Mouse (Mus musculus) MEL (cell line): ENCODE results near the gene Myl7. TPM values are rescaled to one million over a fixed set of nuclear protein-coding genes. Genes with fewer than 3 reads are reported as not detected.

Source experiments
- DNase-seq: peaks from one replicate; pipeline ENCODE4 v3.0.0; 2011; ENCODE audit warnings: low read depth, low spot score
- H3K27ac ChIP-seq: 2 replicates; pipeline ENCODE4 v1.5.1; 2012; ENCODE audit warnings: low read depth, mild to moderate bottlenecking, control low read depth, low read length, moderate library complexity; ENCODE audit not compliant: control insufficient read depth
- H3K27me3 ChIP-seq, 2 experiments: fragments of 150-350 bp in 1 of 2; sonication (generic) in 1 of 2; 2 replicates each; pipeline ENCODE4 v1.6.1; 2012; ENCODE audit warnings: low read length in 2 of 2, mild to moderate bottlenecking in 2 of 2, improper control_type of control experiment in 1 of 2, moderate library complexity in 1 of 2; ENCODE audit not compliant: insufficient read depth in 2 of 2, control insufficient read depth in 1 of 2
- H3K36me3 ChIP-seq, 2 experiments: 2 replicates each; pipeline ENCODE4 v1.6.1; 2012 to 2014; ENCODE audit warnings: low read length in 2 of 2, improper control_type of control experiment in 1 of 2, inconsistent platforms in 1 of 2, mild to moderate bottlenecking in 1 of 2; ENCODE audit not compliant: insufficient read depth in 2 of 2, control insufficient read depth in 1 of 2
- H3K4me1 ChIP-seq, 2 experiments: fragments of 150-350 bp in 1 of 2; sonication (generic) in 1 of 2; 2 replicates each; pipeline ENCODE4 v1.6.1; 2012; ENCODE audit warnings: low read length in 2 of 2, improper control_type of control experiment in 1 of 2, mild to moderate bottlenecking in 1 of 2; ENCODE audit not compliant: insufficient read depth in 2 of 2, control insufficient read depth in 1 of 2
- H3K4me3 ChIP-seq, 2 experiments: fragments of 150-350 bp in 1 of 2; sonication (generic) in 1 of 2; 2 replicates each; pipeline ENCODE4 v1.5.1; 2012; ENCODE audit warnings: low read depth in 2 of 2, low read length in 2 of 2, mild to moderate bottlenecking in 2 of 2, moderate library complexity in 2 of 2, control low read depth in 1 of 2, improper control_type of control experiment in 1 of 2; ENCODE audit not compliant: control insufficient read depth in 1 of 2, insufficient read depth in 1 of 2
- H3K79me2 ChIP-seq: 2 replicates; pipeline ENCODE4 v1.6.1; 2012; ENCODE audit warnings: mild to moderate bottlenecking, low read length, moderate library complexity; ENCODE audit not compliant: control insufficient read depth, poor library complexity, insufficient read depth
- H3K9ac ChIP-seq: 2 replicates; pipeline ENCODE4 v1.6.1; 2012; ENCODE audit warnings: low read depth, mild to moderate bottlenecking, control low read depth, low read length, moderate library complexity; ENCODE audit not compliant: control insufficient read depth, poor library complexity, severe bottlenecking
- H3K9me3 ChIP-seq: fragments of 150-350 bp; sonication (generic); replicated peaks from 2 replicates; pipeline ENCODE4 v1.6.1; 2012; ENCODE audit warnings: mild to moderate bottlenecking, low read length, improper control_type of control experiment, moderate library complexity; ENCODE audit not compliant: insufficient read depth
- CHD1 ChIP-seq: IDR thresholded peaks from 2 replicates; pipeline ENCODE4 v1.6.1; 2012; ENCODE audit warnings: low read depth, mild to moderate bottlenecking, inconsistent platforms, low read length, improper control_type of control experiment
- CHD2 ChIP-seq: IDR thresholded peaks from 2 replicates; pipeline ENCODE4 v1.6.1; 2011; ENCODE audit warnings: low read length, improper control_type of control experiment
- CTCF ChIP-seq, 3 experiments: IDR thresholded peaks in 2 of 3; conservative IDR thresholded peaks in 1 of 3; 2 replicates each; pipeline ENCODE4 v1.5.1; 2011 to 2012; ENCODE audit warnings: low read length in 3 of 3, low read depth in 2 of 3, mild to moderate bottlenecking in 2 of 3, improper control_type of control experiment in 1 of 3, inconsistent platforms in 1 of 3, mixed read lengths in 1 of 3, moderate library complexity in 1 of 3; ENCODE audit not compliant: control insufficient read depth in 1 of 3, insufficient read depth in 1 of 3, poor library complexity in 1 of 3, severe bottlenecking in 1 of 3
- ELF1 ChIP-seq: IDR thresholded peaks from 2 replicates; pipeline ENCODE4 v1.6.1; 2014; ENCODE audit warnings: low read depth, mild to moderate bottlenecking, inconsistent platforms, low read length, improper control_type of control experiment, moderate library complexity
- ETS1 ChIP-seq: IDR thresholded peaks from 2 replicates; pipeline ENCODE4 v1.6.1; 2012; ENCODE audit warnings: low read depth, mild to moderate bottlenecking, inconsistent platforms, low read length, improper control_type of control experiment, moderate library complexity
- GABPA ChIP-seq: IDR thresholded peaks from 2 replicates; pipeline ENCODE4 v1.6.1; 2012; ENCODE audit warnings: low read depth, mild to moderate bottlenecking, inconsistent platforms, low read length, improper control_type of control experiment, moderate library complexity
- MAX ChIP-seq: IDR thresholded peaks from 2 replicates; pipeline ENCODE4 v1.6.1; 2011; ENCODE audit warnings: low read length, improper control_type of control experiment
- MYC ChIP-seq: IDR thresholded peaks from 2 replicates; pipeline ENCODE4 v1.6.1; 2011; ENCODE audit warnings: low read depth, mild to moderate bottlenecking, low read length, improper control_type of control experiment, moderate library complexity
- NELFE ChIP-seq: IDR thresholded peaks from 2 replicates; pipeline ENCODE4 v1.6.1; 2011; ENCODE audit warnings: low read depth, low read length, improper control_type of control experiment
- POLR2A ChIP-seq, 2 experiments: IDR thresholded peaks; 2 replicates each; pipeline ENCODE4 v1.6.1; 2011 to 2012; ENCODE audit warnings: low read length in 2 of 2, mild to moderate bottlenecking in 2 of 2, control low read depth in 1 of 2, improper control_type of control experiment in 1 of 2, low read depth in 1 of 2, moderate library complexity in 1 of 2; ENCODE audit not compliant: control insufficient read depth in 1 of 2, insufficient read depth in 1 of 2, poor library complexity in 1 of 2
- POLR2AphosphoS2 ChIP-seq: IDR thresholded peaks from 2 replicates; pipeline ENCODE4 v1.6.1; 2011; ENCODE audit warnings: low read length, improper control_type of control experiment
- SIN3A ChIP-seq: IDR thresholded peaks from 2 replicates; pipeline ENCODE4 v1.6.1; 2012; ENCODE audit warnings: low read length, improper control_type of control experiment, inconsistent platforms
- TBP ChIP-seq: IDR thresholded peaks from 2 replicates; pipeline ENCODE4 v1.8.0; 2011; ENCODE audit warnings: low read depth, low read length, improper control_type of control experiment
- TCF12 ChIP-seq: IDR thresholded peaks from 2 replicates; pipeline ENCODE4 v1.6.1; 2014; ENCODE audit warnings: low read depth, mild to moderate bottlenecking, inconsistent platforms, low read length, improper control_type of control experiment, moderate library complexity
- USF2 ChIP-seq, 2 experiments: IDR thresholded peaks; 2 replicates each; pipeline ENCODE4 v1.6.1; 2011 to 2012; ENCODE audit warnings: improper control_type of control experiment in 2 of 2, low read length in 2 of 2, borderline replicate concordance in 1 of 2, inconsistent platforms in 1 of 2, low read depth in 1 of 2, mild to moderate bottlenecking in 1 of 2; ENCODE audit not compliant: insufficient read depth in 1 of 2
- polyA plus RNA-seq, 2 experiments: library from polyadenylated mRNA; stranded (reverse) in 1 of 2; unstranded in 1 of 2; fragments of >175 nt in 1 of 2; fragments of >200 nt in 1 of 2; gene quantifications; 2 replicates each; pipeline versions ENCODE4 v1.2.1 to v1.2.4; 2012; ENCODE audit warnings: low replicate concordance in 2 of 2, low read depth in 1 of 2; ENCODE audit not compliant: insufficient read length in 2 of 2, insufficient read depth in 1 of 2, missing spikeins in 1 of 2
- total RNA-seq: library from RNA; depleted of rRNA; stranded (reverse); fragments of 300-350 nt; gene quantifications from 2 replicates; pipeline ENCODE4 v1.2.3, GENCODE M21; 2012

The Myl7 gene
- total and polyA plus RNA-seq, 3 experiments, result not detected

GRCm38 (mm10) chr11:5861678-5862393 is 36.7 kb downstream of the Myl7 start, which contains the start of gene Aebp1:
Gene Aebp1, plus strand, starts transcription at chr11:5861947.
- peaks cover 0 to 3% of the 10 kb centered on the region in 2 experiments; a peak in 2 of 4 replicates for H3K27me3 ChIP-seq
- no peaks in the 10 kb centered on the region for H3K4me1 ChIP-seq
- H3K79me2 ChIP-seq, result no peaks in the 10 kb centered on the region
- no peaks in the 10 kb centered on the region for H3K36me3 ChIP-seq
- no peak for TF ChIP-seq POLR2AphosphoS2
- no peak for TF ChIP-seq TCF12
- no peak for TF ChIP-seq ETS1
- no peak for TF ChIP-seq CHD1
- TF ChIP-seq POLR2A (IDR thresholded peaks at IDR 0.05; ENCODE audit: control insufficient read depth in 1 of 2, insufficient read depth in 1 of 2, low read depth in 1 of 2, low read length in 2 of 2, poor library complexity in 1 of 2), result no peak; a peak in 1 of 4 replicates
- no peak for TF ChIP-seq NELFE
- no peak for TF ChIP-seq TBP
- TF ChIP-seq ELF1, result no peak
- H3K27ac ChIP-seq, result no peak within 1 kb of the TSS
- DNase-seq, result no peak
- H3K4me3 ChIP-seq, result no peak within 1 kb of the TSS
- H3K9me3 ChIP-seq, result no peaks in the 10 kb centered on the region
- H3K9ac ChIP-seq, result no peak within 1 kb of the TSS

DNA sequence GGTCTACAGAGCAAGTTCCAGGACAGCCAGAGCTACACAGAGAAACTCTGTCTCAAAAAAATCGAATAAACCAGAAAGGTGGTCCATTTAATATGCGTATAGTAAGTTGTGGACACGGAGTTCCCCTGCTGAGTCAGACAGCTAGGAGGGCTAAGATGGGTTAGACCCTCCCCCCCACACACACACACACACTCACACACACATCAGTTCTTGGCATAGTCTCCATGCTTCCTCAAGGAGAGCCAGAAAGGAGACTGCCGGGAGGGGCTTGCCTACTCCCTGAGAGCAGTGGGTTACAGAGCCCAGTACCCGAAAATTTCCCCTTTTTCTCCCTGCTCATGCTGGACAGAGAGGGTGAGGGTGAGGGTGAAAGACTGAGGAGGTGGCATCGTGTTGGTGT is 37.9 kb downstream of the Myl7 start:
- TF ChIP-seq CHD2, result no peak
- TF ChIP-seq SIN3A, result no peak
- no peak for TF ChIP-seq GABPA
- no peak for TF ChIP-seq POLR2A (IDR thresholded peaks at IDR 0.05; ENCODE audit: control insufficient read depth in 1 of 2, insufficient read depth in 1 of 2, low read depth in 1 of 2, low read length in 2 of 2, poor library complexity in 1 of 2)
- no peak for TF ChIP-seq MYC
- TF ChIP-seq MAX, result no peak
- TF ChIP-seq USF2 (IDR thresholded peaks at IDR 0.05; ENCODE audit: borderline replicate concordance in 1 of 2, insufficient read depth in 1 of 2, low read depth in 1 of 2, low read length in 2 of 2), result no peak
- TF ChIP-seq CTCF (IDR thresholded peaks at IDR 0.05 in 2 of 3, conservative IDR thresholded peaks at IDR 0.05 in 1 of 3; ENCODE audit: control insufficient read depth in 1 of 3, insufficient read depth in 1 of 3, low read depth in 2 of 3, low read length in 3 of 3, poor library complexity in 1 of 3, severe bottlenecking in 1 of 3), result no peak
- Histone ChIP-seq H3K4me1 (no peaks in the 10 kb centered on the region), H3K36me3 (no peaks in the 10 kb centered on the region), H3K27me3 (peaks cover 0 to 3% of the 10 kb centered on the region in 2 experiments; a peak in 2 of 4 replicates), H3K9me3 (no peaks in the 10 kb centered on the region), H3K79me2 (no peaks in the 10 kb centered on the region), H3K4me3 (no peak overlapping the region), H3K27ac (no peak overlapping the region), H3K9ac (no peak overlapping the region)
- DNase-seq, result no peak
